ENCODE assay signal across 20 mouse cellular contexts in the genomic region with DNA sequence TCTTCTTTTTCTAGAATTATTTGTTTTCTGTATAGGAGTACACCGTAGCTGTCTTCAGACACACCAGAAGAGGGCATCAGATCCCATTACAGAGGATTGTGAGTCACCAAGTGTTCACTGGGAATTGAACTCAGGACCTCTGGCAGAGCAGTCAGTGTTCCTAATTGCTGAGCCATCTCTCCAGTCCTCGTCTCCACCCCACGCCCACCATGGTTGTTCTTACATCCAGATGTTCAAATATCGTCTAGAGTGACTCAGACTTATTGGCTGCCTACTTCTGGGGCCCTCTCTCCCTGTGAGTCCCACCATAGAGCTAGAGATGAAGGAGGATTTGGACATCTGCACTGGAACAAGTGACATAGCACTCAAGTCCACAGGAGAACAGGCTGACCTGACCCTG.
"Had no signal": no experiment of that assay in that cellular context is flagged by ENCODE, and none has a peak within 500 bp of the region (broad histone marks: within the 10 kb centered on the region; RNA-seq: fewer than 3 reads in every experiment).

No protein-coding gene starts in this region.

- H3K4me3 ChIP-seq: heart, embryonic 12.5 days; hindbrain, embryonic 10.5 days; hindbrain, embryonic 12.5 days; intestine, embryonic 15.5 days; kidney, embryonic 15.5 days; limb, embryonic 13.5 days; limb, embryonic 15.5 days; liver, embryonic 12.5 days had no signal

- DNase-seq: heart, postnatal 14 days; heart, postnatal 36 days; kidney, adult 2 months; kidney, adult 9 months; kidney, postnatal 14 days; kidney, postnatal 36 days; layer of hippocampus, adult 9-11 months; layer of hippocampus, postnatal 36 days; left cerebral cortex, postnatal 4 days had no signal

- H3K27me3 ChIP-seq: hindbrain, embryonic 12.5 days; intestine, embryonic 15.5 days; limb, embryonic 15.5 days; liver, embryonic 12.5 days had no signal

- H3K9me3 ChIP-seq: heart, embryonic 12.5 days; hindbrain, embryonic 10.5 days; hindbrain, embryonic 12.5 days; intestine, embryonic 15.5 days; kidney, embryonic 15.5 days; limb, embryonic 13.5 days; limb, embryonic 15.5 days; liver, embryonic 12.5 days had no signal

- H3K4me1 ChIP-seq: heart, embryonic 12.5 days; liver, embryonic 12.5 days had no signal

- H3K27ac ChIP-seq: hindbrain, embryonic 10.5 days; hindbrain, embryonic 12.5 days; hindbrain, embryonic 14.5 days; intestine, embryonic 15.5 days; kidney, embryonic 15.5 days; kidney, postnatal 0 days; limb, embryonic 13.5 days; limb, embryonic 15.5 days; liver, embryonic 12.5 days; liver, embryonic 14.5 days had no signal

- H3K36me3 ChIP-seq: heart, embryonic 12.5 days; hindbrain, embryonic 10.5 days; hindbrain, embryonic 12.5 days; intestine, embryonic 15.5 days; kidney, embryonic 15.5 days; limb, embryonic 13.5 days; limb, embryonic 15.5 days; liver, embryonic 12.5 days had no signal
